Mouse (Mus musculus): ENCODE measurements around the gene Rbm14. TPM values are rescaled to one million over a fixed set of nuclear protein-coding genes. Genes with fewer than 3 reads are reported as not detected.

Rbm14 gene
- polyA plus RNA-seq, 1 experiment from 2014 or later: 103 TPM

DNA sequence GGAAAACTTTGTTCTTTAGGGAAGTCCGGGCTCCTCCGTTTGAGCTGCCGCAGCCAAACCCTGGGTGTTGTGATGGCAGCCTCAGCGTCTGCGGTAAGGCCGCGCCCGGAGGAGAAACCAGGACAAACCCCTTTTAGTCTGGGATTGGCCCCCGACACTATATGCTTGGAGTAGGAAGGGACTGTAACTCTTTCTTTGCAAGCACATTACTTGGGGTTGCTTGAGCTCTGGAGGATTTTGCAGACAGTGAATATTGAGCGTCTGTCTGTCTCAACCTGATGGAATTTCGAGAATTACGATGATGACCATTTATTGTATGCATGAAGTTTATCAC, 442 bp upstream of the Rbm14 start:
- Histone ChIP-seq H3K4me2 (peak overlapping the region; percentile 80), H3K27me3 (no peaks in the 10 kb centered on the region), H3K4me3 (replicated peaks) (peak overlapping the region; percentile 67), H3K9ac (peak overlapping the region; percentile 78), H3K27ac (peak overlapping the region; percentile 98), H3K4me1 (peaks cover 27% of the 10 kb centered on the region), H3K36me3 (no peaks in the 10 kb centered on the region), H3K9me3 (replicated peaks) (no peaks in the 10 kb centered on the region)
- WGBS: 3% methylated on average over 12 of the region's 12 CpGs
- ATAC-seq (replicated peaks; ENCODE audit: low FRiP score): peak; percentile 45; the same call in 1 of the 2 replicates

DNA sequence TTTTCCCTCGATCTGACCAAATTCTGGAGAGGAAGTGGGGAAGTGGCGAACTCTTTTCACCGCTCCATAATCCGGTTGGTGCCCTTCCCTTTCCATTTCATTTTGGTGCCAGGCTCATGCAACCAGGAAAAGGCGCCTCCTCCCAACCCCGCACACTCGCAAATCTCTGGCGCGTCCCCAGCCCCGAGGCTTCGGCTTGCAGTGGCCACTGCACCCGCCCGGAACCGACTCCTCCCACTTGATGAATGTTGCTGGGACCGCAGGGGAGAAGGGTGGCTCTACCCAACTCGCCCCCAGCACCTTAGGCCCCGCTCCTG, 730 bp downstream of the Rbm14 start:
- peak overlapping the region; percentile 98 for H3K27ac ChIP-seq
- no peaks in the 10 kb centered on the region for H3K27me3 ChIP-seq
- peak overlapping the region; percentile 67 for H3K4me3 ChIP-seq (replicated peaks)
- no peaks in the 10 kb centered on the region for H3K9me3 ChIP-seq (replicated peaks)
- peak overlapping the region; percentile 80 for H3K4me2 ChIP-seq
- H3K36me3 ChIP-seq: 0 out of 2 replicates have a peak, but pooled peaks cover 5% of the 10 kb centered on the region
- ATAC-seq (replicated peaks; ENCODE audit: low FRiP score): no peak
- H3K4me1 ChIP-seq: peaks cover 27% of the 10 kb centered on the region
- H3K9ac ChIP-seq: peak overlapping the region; percentile 69
- WGBS: 0% methylated on average over 17 of the region's 17 CpGs

DNA sequence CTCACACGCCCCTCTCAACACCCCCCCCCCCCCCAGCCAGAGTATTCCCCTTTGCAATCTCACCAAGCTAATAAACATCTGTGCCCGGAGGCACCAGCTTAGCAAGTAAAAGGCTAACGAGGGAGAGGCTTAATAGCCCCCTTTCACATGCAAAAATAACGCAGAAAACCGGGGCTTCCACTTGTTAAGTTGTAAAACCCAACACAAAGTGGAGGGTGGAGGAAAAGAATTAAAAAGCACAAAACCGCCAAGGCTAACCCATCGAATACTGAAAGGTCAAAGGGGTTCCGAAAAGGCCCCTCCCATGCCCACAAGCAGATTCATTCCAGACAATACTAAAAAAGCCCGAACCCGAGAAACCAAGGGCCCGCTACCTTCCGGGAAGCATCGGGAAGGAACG, 1.1 kb downstream of the Rbm14 start:
- H3K9ac ChIP-seq: peak overlapping the region; percentile 69
- H3K4me2 ChIP-seq: peak overlapping the region; percentile 80
- no peak for ATAC-seq (replicated peaks; ENCODE audit: low FRiP score)
- peaks cover 29% of the 10 kb centered on the region for H3K4me1 ChIP-seq
- no peaks in the 10 kb centered on the region for H3K27me3 ChIP-seq
- H3K36me3 ChIP-seq: 0 out of 2 replicates have a peak, but pooled peaks cover 5% of the 10 kb centered on the region
- H3K9me3 ChIP-seq (replicated peaks): no peaks in the 10 kb centered on the region
- peak overlapping the region; percentile 98 for H3K27ac ChIP-seq
- H3K4me3 ChIP-seq (replicated peaks): peak overlapping the region; percentile 67
- under 1% methylated on average over 14 of the region's 14 CpGs for WGBS

DNA sequence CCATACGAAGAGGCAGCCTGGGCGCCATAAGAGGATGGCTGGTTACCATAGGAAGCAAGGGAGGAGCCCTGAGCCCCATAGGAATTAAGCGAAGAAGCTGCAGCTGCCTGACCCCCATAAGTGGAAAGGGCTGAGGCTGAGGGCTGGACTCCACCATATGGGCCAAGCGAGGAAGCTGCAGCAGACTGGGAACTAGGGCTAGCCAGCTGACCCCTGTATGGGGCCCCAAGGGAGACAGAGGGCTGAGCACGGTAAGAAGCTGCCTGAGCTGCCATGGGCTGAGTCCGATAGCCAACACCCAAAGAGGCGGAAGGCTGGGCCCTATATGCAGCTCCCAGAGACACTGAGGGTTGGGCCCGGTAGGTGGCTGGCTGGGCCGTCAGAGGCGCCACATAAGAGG, 8.2 kb downstream of the Rbm14 start:
- 78% methylated on average over 10 of the region's 10 CpGs for WGBS
- Histone ChIP-seq H3K9ac (no peak overlapping the region), H3K27ac (no peak overlapping the region), H3K4me3 (replicated peaks) (no peak overlapping the region), H3K36me3 (peaks cover 65% of the 10 kb centered on the region), H3K27me3 (no peaks in the 10 kb centered on the region), H3K4me2 (no peak overlapping the region), H3K4me1 (peaks cover 20% of the 10 kb centered on the region), H3K9me3 (replicated peaks) (no peaks in the 10 kb centered on the region)
- no peak for ATAC-seq (replicated peaks; ENCODE audit: low FRiP score)

DNA sequence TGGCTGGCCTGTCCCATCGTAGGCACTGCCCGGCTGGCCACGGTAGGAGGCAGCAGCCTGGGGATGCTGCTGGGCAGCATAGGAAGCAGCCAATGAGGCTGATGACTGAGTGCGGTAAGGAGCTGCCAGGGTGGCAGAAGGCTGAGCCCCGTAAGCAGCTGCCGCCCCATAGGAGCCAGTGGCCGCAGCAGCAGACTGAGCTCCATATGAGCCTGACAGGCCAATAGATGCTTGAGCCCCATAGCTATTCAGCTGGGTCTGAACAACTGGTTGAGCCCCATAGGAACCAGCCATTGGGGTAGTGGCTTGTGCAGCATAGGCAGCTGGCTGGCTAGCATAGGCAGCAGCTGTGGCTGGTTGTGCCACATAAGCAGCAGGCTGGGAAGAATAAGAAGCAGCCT, 8.7 kb downstream of the Rbm14 start:
- Histone ChIP-seq H3K27ac (no peak overlapping the region), H3K9ac (no peak overlapping the region), H3K4me2 (no peak overlapping the region), H3K4me3 (replicated peaks) (no peak overlapping the region), H3K36me3 (peaks cover 71% of the 10 kb centered on the region), H3K27me3 (no peaks in the 10 kb centered on the region), H3K9me3 (replicated peaks) (no peaks in the 10 kb centered on the region), H3K4me1 (0 out of 2 replicates have a peak, but pooled peaks cover 14% of the 10 kb centered on the region)
- ATAC-seq (replicated peaks; ENCODE audit: low FRiP score): no peak
- 98% methylated on average over 7 of the region's 7 CpGs for WGBS

DNA sequence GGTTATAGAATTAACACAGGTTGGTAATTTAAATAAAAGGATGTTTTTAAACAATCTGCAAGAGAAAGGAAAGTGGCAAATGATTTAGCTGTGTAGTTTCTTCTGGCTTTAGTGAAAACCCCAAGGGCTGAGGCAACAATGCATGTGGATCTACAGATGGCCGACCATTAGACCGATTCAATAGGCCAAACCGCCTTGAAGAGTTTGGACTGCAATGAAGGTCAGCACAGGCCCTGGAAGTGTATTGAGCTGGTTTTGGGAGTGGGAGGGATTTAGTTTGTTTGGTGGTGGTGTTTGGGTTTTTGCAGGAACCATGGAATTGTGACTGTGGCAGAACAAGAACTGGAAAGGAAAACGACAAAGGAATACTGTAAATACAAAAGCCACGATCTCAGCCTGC, 12.4 kb downstream of the Rbm14 start:
- no peak for ATAC-seq (replicated peaks; ENCODE audit: low FRiP score)
- H3K4me2 ChIP-seq: no peak overlapping the region
- 95% methylated on average over 5 of the region's 5 CpGs for WGBS
- no peak overlapping the region for H3K9ac ChIP-seq
- H3K4me3 ChIP-seq (replicated peaks): no peak overlapping the region
- no peaks in the 10 kb centered on the region for H3K27me3 ChIP-seq
- no peak overlapping the region for H3K27ac ChIP-seq
- H3K4me1 ChIP-seq: peaks cover 18% of the 10 kb centered on the region
- no peaks in the 10 kb centered on the region for H3K9me3 ChIP-seq (replicated peaks)
- peaks cover 75% of the 10 kb centered on the region for H3K36me3 ChIP-seq

DNA sequence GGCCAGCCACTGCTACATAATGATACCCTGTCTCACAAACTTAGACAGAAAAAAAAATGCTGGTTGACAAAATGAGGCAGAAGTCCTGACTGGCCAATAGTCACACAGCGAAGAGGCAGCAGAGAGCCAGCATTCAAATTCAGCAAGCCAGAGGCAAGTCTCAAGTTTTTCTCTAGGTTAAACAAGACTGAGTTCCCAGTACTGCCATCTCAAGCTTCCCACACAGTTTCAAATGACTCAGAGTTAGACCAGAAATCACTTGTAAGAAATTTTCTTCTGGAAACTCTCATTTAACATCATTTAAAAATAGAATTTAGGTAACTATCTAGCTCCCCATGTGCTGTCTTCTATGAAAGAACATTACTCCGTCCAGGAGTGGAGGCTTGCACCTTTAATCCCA, 13.6 kb downstream of the Rbm14 start:
- ATAC-seq (replicated peaks; ENCODE audit: low FRiP score): no peak
- Histone ChIP-seq H3K4me2 (no peak overlapping the region), H3K4me1 (peaks cover 16% of the 10 kb centered on the region), H3K36me3 (peaks cover 64% of the 10 kb centered on the region), H3K27me3 (no peaks in the 10 kb centered on the region), H3K9me3 (replicated peaks) (no peaks in the 10 kb centered on the region), H3K4me3 (replicated peaks) (no peak overlapping the region), H3K9ac (no peak overlapping the region), H3K27ac (no peak overlapping the region)
- WGBS: 98% methylated on average over 2 of the region's 2 CpGs

DNA sequence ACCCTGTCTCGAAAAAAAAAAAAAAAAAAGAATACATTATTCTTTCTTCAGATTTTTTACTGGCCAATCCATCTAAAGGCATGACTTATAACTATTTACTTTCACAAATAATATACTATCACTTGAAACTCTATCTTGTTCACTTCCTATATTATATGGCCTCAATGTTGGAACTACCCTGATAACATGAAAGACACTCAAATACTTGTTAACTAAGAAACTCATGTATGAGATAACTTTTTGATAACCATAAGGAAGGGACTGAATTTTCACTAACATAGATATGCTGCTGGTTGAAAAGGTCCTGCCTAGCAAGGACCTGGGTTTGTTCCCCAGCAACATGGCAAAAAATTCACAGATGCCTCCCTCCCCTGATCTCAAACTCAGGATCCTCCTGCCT, 15.5 kb downstream of the Rbm14 start:
- no peaks in the 10 kb centered on the region for H3K27me3 ChIP-seq
- H3K36me3 ChIP-seq: peaks cover 58% of the 10 kb centered on the region
- no peak overlapping the region for H3K4me2 ChIP-seq
- no peaks in the 10 kb centered on the region for H3K9me3 ChIP-seq (replicated peaks)
- H3K4me3 ChIP-seq (replicated peaks): no peak overlapping the region
- H3K27ac ChIP-seq: no peak overlapping the region
- 73% methylated on average over 1 of the region's 1 CpGs for WGBS
- peaks cover 31% of the 10 kb centered on the region for H3K4me1 ChIP-seq
- H3K9ac ChIP-seq: no peak overlapping the region
- no peak for ATAC-seq (replicated peaks; ENCODE audit: low FRiP score)

DNA sequence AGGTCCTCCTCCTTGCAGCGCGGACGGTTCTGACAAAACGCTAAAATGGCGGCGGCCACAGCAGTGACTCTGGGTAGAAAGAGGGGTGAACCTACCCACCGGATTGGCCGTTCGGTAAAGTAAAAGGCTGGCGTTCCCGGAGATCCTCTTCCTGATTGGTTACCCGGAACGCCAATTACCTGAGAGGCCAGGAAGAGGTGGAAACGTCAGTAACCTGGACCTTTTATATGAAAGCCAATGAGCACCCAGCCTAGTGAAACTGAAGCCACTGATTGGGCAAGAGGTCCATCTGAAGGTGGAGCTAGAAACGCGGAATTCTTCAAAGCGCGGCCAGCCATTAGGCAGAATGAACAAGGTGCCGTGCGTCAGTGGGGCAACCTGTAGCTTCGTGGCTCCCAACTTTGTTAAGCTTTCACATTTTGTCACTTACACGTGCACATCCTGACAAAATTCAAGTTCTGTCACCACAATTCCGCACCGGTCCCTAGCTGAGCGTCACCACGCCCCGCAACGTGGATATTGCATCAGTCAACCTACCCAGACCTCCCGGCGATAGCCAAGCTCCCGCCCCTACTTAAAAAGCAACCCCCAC, 17.5 kb downstream of the Rbm14 start, which contains the start of gene Rbm4:
TSS of gene Rbm4 (minus strand) at position 71 of the 592 bp plus-strand sequence.
- H3K4me3 ChIP-seq (replicated peaks): peak within 1 kb of the TSS; percentile 65
- peaks cover 43% of the 10 kb centered on the region for H3K4me1 ChIP-seq
- peaks cover 56% of the 10 kb centered on the region for H3K36me3 ChIP-seq
- peak; percentile 98 for ATAC-seq (replicated peaks; ENCODE audit: low FRiP score)
- under 1% methylated on average over 31 of the region's 31 CpGs for WGBS
- H3K27ac ChIP-seq: peak within 1 kb of the TSS; percentile 83
- H3K9ac ChIP-seq: peak within 1 kb of the TSS; percentile 65
- peak within 1 kb of the TSS; percentile 85 for H3K4me2 ChIP-seq
- no peaks in the 10 kb centered on the region for H3K9me3 ChIP-seq (replicated peaks)
- H3K27me3 ChIP-seq: no peaks in the 10 kb centered on the region

DNA sequence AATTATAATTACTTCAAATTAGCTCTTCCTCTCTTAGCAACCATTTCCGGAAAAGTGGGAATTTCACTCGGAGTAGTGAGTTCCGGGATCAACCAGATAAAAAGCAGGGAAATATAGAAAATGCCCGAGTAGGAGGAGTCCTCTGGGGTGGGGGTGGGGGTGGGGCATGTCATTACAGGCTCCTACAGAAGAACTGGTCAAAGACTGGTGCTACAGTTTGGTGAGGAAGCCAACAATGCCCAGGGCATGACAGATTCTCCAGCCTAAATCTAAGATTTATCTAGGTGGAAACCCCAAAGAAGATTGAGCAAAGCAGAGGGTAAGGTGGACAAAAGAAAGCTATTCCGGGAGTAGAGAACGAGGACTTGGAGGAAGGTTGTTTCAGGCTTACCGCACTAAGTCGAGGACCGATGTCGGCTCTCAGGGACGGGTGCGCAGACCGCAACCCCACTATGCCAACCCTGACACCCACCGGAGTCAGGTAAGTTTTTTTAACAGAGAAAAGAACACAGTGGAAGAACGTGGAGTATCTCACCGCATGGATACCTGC, 18.1 kb downstream of the Rbm14 start:
- peak; percentile 61 for ATAC-seq (replicated peaks; ENCODE audit: low FRiP score)
- Histone ChIP-seq H3K27ac (peak overlapping the region; percentile 83), H3K9me3 (replicated peaks) (no peaks in the 10 kb centered on the region), H3K36me3 (peaks cover 56% of the 10 kb centered on the region), H3K4me3 (replicated peaks) (peak overlapping the region; percentile 65), H3K4me2 (peak overlapping the region; percentile 85), H3K9ac (peak overlapping the region; percentile 65), H3K27me3 (no peaks in the 10 kb centered on the region), H3K4me1 (peaks cover 43% of the 10 kb centered on the region)
- WGBS: 1% methylated on average over 16 of the region's 16 CpGs

DNA sequence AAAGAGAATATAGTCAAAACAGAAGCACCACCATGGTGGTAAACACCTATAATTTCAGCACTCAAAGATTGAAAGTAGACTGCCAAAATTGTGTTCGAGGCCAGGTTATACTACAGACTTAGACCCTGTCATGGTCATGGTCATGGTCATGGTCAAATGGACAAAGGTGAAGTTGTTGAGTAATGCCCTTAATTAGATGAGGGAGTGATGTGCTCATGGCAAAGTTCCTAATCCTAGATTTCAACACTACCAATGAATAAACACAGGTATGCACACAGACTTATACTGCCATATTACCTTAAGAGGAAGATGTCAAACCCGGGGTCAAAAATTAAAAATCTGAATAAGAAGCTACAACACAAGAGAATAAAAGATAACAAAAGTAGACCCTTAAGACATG, 25.1 kb downstream of the Rbm14 start:
- WGBS: 94% methylated on average over 2 of the region's 2 CpGs
- Histone ChIP-seq H3K9ac (no peak overlapping the region), H3K4me2 (no peak overlapping the region), H3K4me1 (peaks cover 20% of the 10 kb centered on the region), H3K4me3 (replicated peaks) (no peak overlapping the region), H3K27ac (no peak overlapping the region), H3K9me3 (replicated peaks) (no peaks in the 10 kb centered on the region), H3K36me3 (peaks cover 96% of the 10 kb centered on the region), H3K27me3 (no peaks in the 10 kb centered on the region)
- ATAC-seq (replicated peaks; ENCODE audit: low FRiP score): no peak

DNA sequence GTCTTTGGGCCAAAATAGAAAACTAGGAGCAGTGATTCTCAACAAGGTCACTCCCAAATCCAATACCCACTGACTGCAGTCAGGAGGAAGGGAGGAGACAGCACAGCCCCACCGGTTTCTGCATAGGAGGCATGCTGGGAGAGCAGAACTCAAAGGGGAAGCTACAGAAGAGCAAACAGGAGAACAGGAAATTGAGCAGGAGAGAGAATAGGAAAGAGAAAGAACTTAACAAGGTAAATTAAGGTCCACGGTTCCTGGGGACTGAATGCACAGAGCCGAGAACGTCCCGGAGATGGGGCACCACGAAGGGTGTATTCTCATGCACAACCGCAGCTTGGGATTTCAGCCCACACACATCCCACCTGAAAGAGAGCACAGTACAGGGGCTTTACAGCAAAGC, 26.2 kb downstream of the Rbm14 start:
- Histone ChIP-seq H3K4me3 (replicated peaks) (no peak overlapping the region), H3K27me3 (no peaks in the 10 kb centered on the region), H3K27ac (no peak overlapping the region), H3K4me2 (no peak overlapping the region), H3K9ac (no peak overlapping the region), H3K9me3 (replicated peaks) (no peaks in the 10 kb centered on the region), H3K36me3 (peaks cover 94% of the 10 kb centered on the region), H3K4me1 (peaks cover 9% of the 10 kb centered on the region)
- 89% methylated on average over 7 of the region's 7 CpGs for WGBS
- no peak for ATAC-seq (replicated peaks; ENCODE audit: low FRiP score)

DNA sequence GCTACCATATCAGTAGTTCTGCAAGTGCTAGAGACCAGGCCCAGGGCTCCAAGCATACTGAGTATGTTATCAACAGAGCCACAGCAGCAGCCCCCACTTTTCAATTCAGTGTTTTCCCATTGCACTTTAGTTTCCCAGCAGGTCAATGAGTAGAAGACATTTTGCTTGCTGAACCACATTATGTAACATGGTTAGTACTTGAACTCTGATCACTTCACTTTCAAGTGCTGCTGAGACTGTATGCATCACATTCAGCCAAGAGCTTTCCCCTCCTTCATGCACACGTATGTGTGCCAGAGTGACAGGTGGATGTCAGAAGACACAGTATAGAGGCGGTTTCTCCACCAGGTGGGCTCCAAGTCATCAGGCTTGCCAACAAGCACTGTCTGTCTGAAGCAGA, 28.5 kb downstream of the Rbm14 start:
- H3K4me2 ChIP-seq: no peak overlapping the region
- H3K4me3 ChIP-seq (replicated peaks): no peak overlapping the region
- H3K9ac ChIP-seq: no peak overlapping the region
- H3K27ac ChIP-seq: no peak overlapping the region
- peaks cover 4% of the 10 kb centered on the region; the same call in 1 of the 2 replicates for H3K4me1 ChIP-seq
- WGBS: 87% methylated on average over 2 of the region's 2 CpGs
- no peaks in the 10 kb centered on the region for H3K9me3 ChIP-seq (replicated peaks)
- peaks cover 93% of the 10 kb centered on the region for H3K36me3 ChIP-seq
- H3K27me3 ChIP-seq: no peaks in the 10 kb centered on the region
- ATAC-seq (replicated peaks; ENCODE audit: low FRiP score): no peak

Data from kidney, embryonic 15.5 days (tissue).